Mouse (Mus musculus): ENCODE measurements around the gene Nfatc4. TPM values are rescaled to one million over a fixed set of nuclear protein-coding genes. Genes with fewer than 3 reads are reported as not detected.

The Nfatc4 gene
- 13.1 and 15.8 TPM in 2 replicates for polyA plus RNA-seq (2012; rRNA removed)

GRCm38 (mm10) chr14:55822991-55823762 lies at the start of gene Nfatc4:
Nfatc4 (plus strand) TSS chr14:55823144.

GRCm38 (mm10) chr14:55783958-55784235 lies 39.0 kb upstream of the Nfatc4 start, which contains the start of gene Adcy4:
Adcy4 (minus strand) TSS chr14:55784095.

GRCm38 (mm10) chr14:55788256-55789050 lies 34.5 kb upstream of the Nfatc4 start, which contains the start of gene Ripk3:
Ripk3 (minus strand) TSS chr14:55788865.

GRCm38 (mm10) chr14:55853621-55854285 lies 30.8 kb downstream of the Nfatc4 start, which contains the start of gene Nynrin:
Nynrin (plus strand) TSS chr14:55854010.

Other genes with a start within 250 kb of the Nfatc4 start
- 5.4 and 7.6 TPM in 2 replicates for gene Fitm1, start 247.5 kb upstream of the Nfatc4 start, polyA plus RNA-seq (2012; rRNA removed)
- gene Psme1, start 245.0 kb upstream of the Nfatc4 start, polyA plus RNA-seq (2012; rRNA removed): 18.6 and 20.4 TPM in 2 replicates
- gene Emc9, start 237.8 kb upstream of the Nfatc4 start, polyA plus RNA-seq (2012; rRNA removed): 8.2 and 12.0 TPM in 2 replicates
- gene Psme2, start 232.0 kb upstream of the Nfatc4 start, polyA plus RNA-seq (2012; rRNA removed): 20.5 and 26.3 TPM in 2 replicates
- gene Rnf31, start 231.4 kb upstream of the Nfatc4 start, polyA plus RNA-seq (2012; rRNA removed): 14.6 and 15.8 TPM in 2 replicates
- 20.0 and 20.2 TPM in 2 replicates for gene Irf9, start 219.6 kb upstream of the Nfatc4 start, polyA plus RNA-seq (2012; rRNA removed)
- 4.1 and 5.4 TPM in 2 replicates for gene Rec8, start 205.1 kb upstream of the Nfatc4 start, polyA plus RNA-seq (2012; rRNA removed)
- 31.9 and 34.9 TPM in 2 replicates for gene Ipo4, start 187.2 kb upstream of the Nfatc4 start, polyA plus RNA-seq (2012; rRNA removed)
- 8.5 and 8.6 TPM in 2 replicates for gene Gm49378, start 185.2 kb upstream of the Nfatc4 start, polyA plus RNA-seq (2012; rRNA removed)
- 55.0 and 58.0 TPM in 2 replicates for gene Tm9sf1, start 179.3 kb upstream of the Nfatc4 start, polyA plus RNA-seq (2012; rRNA removed)
- 0.38 and 0.49 TPM in 2 replicates for gene Tssk4, start 173.0 kb upstream of the Nfatc4 start, polyA plus RNA-seq (2012; rRNA removed)
- gene Mdp1, start 162.6 kb upstream of the Nfatc4 start, polyA plus RNA-seq (2012; rRNA removed): 6.8 and 7.4 TPM in 2 replicates
- gene Gmpr2, start 151.2 kb upstream of the Nfatc4 start, polyA plus RNA-seq (2012; rRNA removed): 3.7 and 4.7 TPM in 2 replicates
- 167 and 187 TPM in 2 replicates for gene Nedd8, start 151.0 kb upstream of the Nfatc4 start, polyA plus RNA-seq (2012; rRNA removed)
- 3.1 and 4.4 TPM in 2 replicates for gene Tinf2, start 141.3 kb upstream of the Nfatc4 start, polyA plus RNA-seq (2012; rRNA removed)
- 29.4 and 45.8 TPM in 2 replicates for gene Tgm1, start 109.2 kb upstream of the Nfatc4 start, polyA plus RNA-seq (2012; rRNA removed)
- gene Rabggta, start 100.9 kb upstream of the Nfatc4 start, polyA plus RNA-seq (2012; rRNA removed): 24.3 and 27.3 TPM in 2 replicates
- 50.3 and 51.5 TPM in 2 replicates for gene Dhrs1, start 77.5 kb upstream of the Nfatc4 start, polyA plus RNA-seq (2012; rRNA removed)
- 5.8 and 6.9 TPM in 2 replicates for gene Nop9, start 77.5 kb upstream of the Nfatc4 start, polyA plus RNA-seq (2012; rRNA removed)
- 16.4 and 17.4 TPM in 2 replicates for gene Cideb, start 64.7 kb upstream of the Nfatc4 start, polyA plus RNA-seq (2012; rRNA removed)
- gene Ltb4r2, start 61.7 kb upstream of the Nfatc4 start, polyA plus RNA-seq (2012; rRNA removed): 5.8 and 10.2 TPM in 2 replicates
- gene Ltb4r1, start 57.2 kb upstream of the Nfatc4 start, polyA plus RNA-seq (2012; rRNA removed): 5.6 and 10.4 TPM in 2 replicates
- gene Adcy4, start 39.0 kb upstream of the Nfatc4 start, polyA plus RNA-seq (2012; rRNA removed): 8.0 and 9.3 TPM in 2 replicates
- 16.6 and 17.9 TPM in 2 replicates for gene Ripk3, start 34.3 kb upstream of the Nfatc4 start, polyA plus RNA-seq (2012; rRNA removed)
- gene Nynrin, start 30.9 kb downstream of the Nfatc4 start, polyA plus RNA-seq (2012; rRNA removed): 1.7 and 2.3 TPM in 2 replicates
- gene Cbln3, start 61.2 kb downstream of the Nfatc4 start, polyA plus RNA-seq (2012; rRNA removed): 0.11 and 0.34 TPM in 2 replicates
- gene Khnyn, start 61.8 kb downstream of the Nfatc4 start, polyA plus RNA-seq (2012; rRNA removed): 13.9 and 14.7 TPM in 2 replicates
- 17.2 and 19.5 TPM in 2 replicates for gene Sdr39u1, start 77.1 kb downstream of the Nfatc4 start, polyA plus RNA-seq (2012; rRNA removed)
- gene Cma1, start 121.5 kb downstream of the Nfatc4 start, polyA plus RNA-seq (2012; rRNA removed): 1.3 and 3.1 TPM in 2 replicates
- not detected in 2 replicates for gene Cma2, start 127.8 kb downstream of the Nfatc4 start, polyA plus RNA-seq (2012; rRNA removed)
- gene Mcpt1, start 194.8 kb downstream of the Nfatc4 start, polyA plus RNA-seq (2012; rRNA removed): 16.9 and 47.6 TPM in 2 replicates
- not detected in 2 replicates for gene Mcpt9, start 207.4 kb downstream of the Nfatc4 start, polyA plus RNA-seq (2012; rRNA removed)
- gene Mcpt2, start 218.9 kb downstream of the Nfatc4 start, polyA plus RNA-seq (2012; rRNA removed): 7.9 and 8.6 TPM in 2 replicates
- 1.5 and 2.9 TPM in 2 replicates for gene Mcpt4, start 239.2 kb downstream of the Nfatc4 start, polyA plus RNA-seq (2012; rRNA removed)